Mouse (Mus musculus) midbrain, embryonic 11.5 days (tissue): ENCODE data around the gene Uap1l1. TPM values are rescaled to one million over a fixed set of nuclear protein-coding genes. Genes with fewer than 3 reads are reported as not detected.

Experiments used
- ATAC-seq: fragments of 200-750 bp; cut with Nextera tagmentation; 2 replicates; pipeline ENCODE4 v1.8.0; 2017; ENCODE audit warnings: moderate TSS enrichment, moderate library complexity; ENCODE audit not compliant: low FRiP score
- DNase-seq: peaks from one replicate; pipeline ENCODE4 v3.0.0; 2015; ENCODE audit warnings: low spot score; ENCODE audit errors: missing footprints
- H3K27ac ChIP-seq: fragments of 300-500 bp; sonication (generic); 2 replicates; pipeline ENCODE4 v1.5.1; 2014; ENCODE audit warnings: low read depth, low read length
- H3K27me3 ChIP-seq: fragments of 300-500 bp; sonication (generic); 2 replicates; pipeline ENCODE4 v1.6.1; 2014; ENCODE audit warnings: mild to moderate bottlenecking, low read length, moderate library complexity, mixed read lengths; ENCODE audit not compliant: control insufficient read depth, insufficient read depth
- H3K36me3 ChIP-seq: fragments of 300-500 bp; sonication (generic); 2 replicates; pipeline ENCODE4 v1.6.1; 2014; ENCODE audit warnings: mild to moderate bottlenecking, low read length, moderate library complexity, mixed read lengths; ENCODE audit not compliant: control insufficient read depth, insufficient read depth
- H3K4me1 ChIP-seq: fragments of 300-500 bp; sonication (generic); 2 replicates; pipeline ENCODE4 v1.6.1; 2014; ENCODE audit warnings: low read length; ENCODE audit not compliant: control insufficient read depth, insufficient read depth
- H3K4me2 ChIP-seq: fragments of 300-500 bp; sonication (generic); 2 replicates; pipeline ENCODE4 v1.6.1; 2014; ENCODE audit warnings: mild to moderate bottlenecking, moderate library complexity
- H3K4me3 ChIP-seq: fragments of 300-500 bp; sonication (generic); 2 replicates; pipeline ENCODE4 v1.5.1; 2014; ENCODE audit warnings: low read depth, low read length
- H3K9ac ChIP-seq: fragments of 300-500 bp; sonication (generic); 2 replicates; pipeline ENCODE4 v1.6.1; 2014; ENCODE audit warnings: low read length
- H3K9me3 ChIP-seq: fragments of 300-500 bp; sonication (generic); 2 replicates; pipeline ENCODE4 v1.6.1; 2016; ENCODE audit warnings: low read length; ENCODE audit not compliant: control insufficient read depth
- WGBS: fragments of 180-500 bp; shearing (Covaris S2); extraction: QIAGEN DNeasy Blood & Tissue Kit; methylation state at CpG from one replicate; pipeline ENCODE4 v1.1.7; 2014; 5-methylcytosine and 5-hydroxymethylcytosine counted together
- polyA plus RNA-seq: library from polyadenylated mRNA; unstranded; fragments of >200 nt; fragmentation: Nextera tagmentation; extraction: Ambion mirVana; gene quantifications from 2 replicates; pipeline ENCODE4 v1.2.1, GENCODE M21; 2014

The Uap1l1 gene
- polyA plus RNA-seq, 1 experiment from 2014 or later, result 6.7 TPM

DNA sequence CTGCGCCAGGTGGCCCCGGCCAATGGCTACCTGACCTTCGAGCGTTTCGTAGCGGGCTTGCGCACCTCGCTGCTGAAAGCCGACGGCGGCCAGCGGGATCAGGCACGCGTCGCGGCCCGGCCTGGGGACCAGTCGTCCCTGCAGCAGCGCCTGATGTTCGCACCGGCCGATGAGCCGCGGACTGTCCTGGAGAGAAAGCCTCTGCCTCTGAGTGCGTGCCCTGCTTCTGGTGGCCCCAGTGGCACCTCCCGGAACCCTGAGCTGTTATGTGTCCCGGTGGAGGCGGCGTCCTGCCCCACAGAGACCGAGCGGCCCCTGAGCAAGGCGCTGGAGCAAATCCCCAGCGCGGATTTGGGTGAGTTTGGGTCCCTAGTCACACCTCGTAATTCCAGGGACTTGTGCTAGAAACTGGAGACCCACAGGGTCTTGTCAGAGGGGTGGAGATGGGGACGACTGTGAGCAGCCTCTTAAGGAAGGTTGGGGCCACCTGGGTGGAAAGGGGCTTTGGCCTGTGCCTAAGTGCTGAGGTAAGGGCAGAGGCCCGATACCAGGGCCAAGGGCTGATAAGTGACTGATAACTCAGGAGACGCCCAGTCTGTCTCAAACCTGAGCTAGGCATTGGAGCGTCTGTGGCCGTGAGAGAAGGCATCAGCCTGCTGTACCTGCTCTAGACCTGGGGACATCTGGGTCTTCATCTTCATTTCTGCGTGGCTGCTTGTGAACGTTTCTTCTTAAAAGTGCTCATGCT, 7.3 kb upstream of the Uap1l1 start:
- peak overlapping the region; percentile 85 for H3K9ac ChIP-seq
- H3K4me1 ChIP-seq, result peaks cover 24% of the 10 kb centered on the region
- no peak overlapping the region for H3K27ac ChIP-seq
- no peaks in the 10 kb centered on the region for H3K9me3 ChIP-seq
- DNase-seq, result peak; percentile 89
- H3K36me3 ChIP-seq, result peaks cover 11% of the 10 kb centered on the region
- H3K27me3 ChIP-seq, result no peaks in the 10 kb centered on the region
- WGBS, result 2% methylated on average over 42 of the region's 42 CpGs
- peak; percentile 51 for ATAC-seq
- H3K4me3 ChIP-seq, result peak overlapping the region; percentile 86
- H3K4me2 ChIP-seq, result peak overlapping the region; percentile 87

- DNase-seq, result peak; percentile 97
- Histone ChIP-seq H3K27me3 (no peaks in the 10 kb centered on the region), H3K4me3 (peak within 1 kb of the TSS; percentile 86), H3K9ac (peak within 1 kb of the TSS; percentile 85), H3K4me1 (peaks cover 24% of the 10 kb centered on the region), H3K27ac (peak within 1 kb of the TSS; percentile 80), H3K36me3 (peaks cover 8% of the 10 kb centered on the region), H3K4me2 (peak within 1 kb of the TSS; percentile 87), H3K9me3 (no peaks in the 10 kb centered on the region)
- ATAC-seq, result peak; percentile 95
- under 1% methylated on average over 65 of the region's 65 CpGs for WGBS
Measured at GRCm38 (mm10) chr2:25371764-25372643, 6.5 kb upstream of the Uap1l1 start, which contains the start of gene Sapcd2. Gene Sapcd2 (plus strand): TSS chr2:25372321.

- Histone ChIP-seq H3K27me3 (peaks cover 11% of the 10 kb centered on the region), H3K4me3 (no peak overlapping the region), H3K27ac (no peak overlapping the region), H3K9me3 (no peaks in the 10 kb centered on the region), H3K36me3 (peaks cover 2% of the 10 kb centered on the region; the same call in 1 of the 2 replicates), H3K4me1 (peaks cover 24% of the 10 kb centered on the region), H3K9ac (no peak overlapping the region), H3K4me2 (no peak overlapping the region)
- WGBS, result 93% methylated on average over 3 of the region's 3 CpGs
- DNase-seq (no peak), ATAC-seq (no peak)
Measured at GRCm38 (mm10) chr2:25369996-25370395, 4.5 kb upstream of the Uap1l1 start.

DNA sequence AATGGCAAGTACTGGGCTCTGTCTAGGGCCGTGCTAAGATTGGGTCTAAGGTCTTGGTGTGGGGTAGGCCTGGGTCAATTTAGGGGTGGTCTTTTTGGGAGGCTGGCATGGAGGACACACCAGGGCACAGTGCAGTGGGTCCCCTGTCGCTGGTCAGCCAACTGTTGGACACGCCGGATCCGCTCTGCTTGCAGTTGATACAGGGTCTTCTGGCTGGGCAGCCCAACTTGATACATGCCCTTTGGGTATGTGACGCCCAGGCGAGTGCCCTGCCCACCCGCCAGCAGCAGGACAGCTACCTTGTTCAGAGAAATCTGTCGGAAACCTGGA, 756 bp downstream of the Uap1l1 start:
- H3K9ac ChIP-seq, result peak overlapping the region; percentile 59; the same call in 1 of the 2 replicates
- peaks cover 26% of the 10 kb centered on the region for H3K27me3 ChIP-seq
- H3K4me1 ChIP-seq, result peaks cover 2% of the 10 kb centered on the region
- no peak overlapping the region for H3K27ac ChIP-seq
- ATAC-seq (no peak), DNase-seq (no peak)
- no peaks in the 10 kb centered on the region for H3K9me3 ChIP-seq
- WGBS, result 30% methylated on average over 9 of the region's 9 CpGs
- H3K4me3 ChIP-seq, result peak overlapping the region; percentile 49
- H3K36me3 ChIP-seq, result no peaks in the 10 kb centered on the region
- H3K4me2 ChIP-seq, result peak overlapping the region; percentile 97

DNA sequence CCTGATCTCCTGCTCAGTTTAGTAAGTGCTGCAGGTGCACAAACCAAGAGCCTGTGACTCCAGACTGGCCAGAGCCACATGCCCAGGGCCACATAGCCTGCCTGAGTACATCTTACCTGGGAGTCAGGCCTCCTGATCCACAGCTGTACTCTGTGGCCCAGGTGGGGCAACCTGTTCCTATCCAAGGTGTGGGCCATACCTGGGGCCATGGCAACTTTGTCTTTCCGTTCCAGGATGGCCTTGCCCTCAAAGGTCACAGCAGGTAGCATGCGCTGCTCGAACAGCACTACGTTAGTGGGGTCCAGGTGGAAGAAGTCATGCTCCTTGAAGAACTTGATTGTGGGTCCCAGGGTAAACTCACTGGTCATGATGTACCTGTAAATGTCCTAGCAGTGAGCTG, 1.2 kb downstream of the Uap1l1 start:
- H3K9me3 ChIP-seq, result no peaks in the 10 kb centered on the region
- WGBS, result 89% methylated on average over 4 of the region's 4 CpGs
- no peak overlapping the region for H3K9ac ChIP-seq
- DNase-seq, result no peak
- no peak overlapping the region for H3K27ac ChIP-seq
- H3K4me3 ChIP-seq, result no peak overlapping the region
- no peak for ATAC-seq
- H3K27me3 ChIP-seq, result peaks cover 26% of the 10 kb centered on the region
- no peaks in the 10 kb centered on the region for H3K36me3 ChIP-seq
- H3K4me2 ChIP-seq, result no peak overlapping the region
- H3K4me1 ChIP-seq, result peaks cover 2% of the 10 kb centered on the region

GRCm38 (mm10) chr2:25363478-25364178, 1.9 kb downstream of the Uap1l1 start:
- H3K4me3 ChIP-seq, result no peak overlapping the region
- 70% methylated on average over 13 of the region's 13 CpGs for WGBS
- peaks cover 26% of the 10 kb centered on the region for H3K27me3 ChIP-seq
- peaks cover 2% of the 10 kb centered on the region for H3K4me1 ChIP-seq
- H3K9ac ChIP-seq, result no peak overlapping the region
- no peak overlapping the region for H3K27ac ChIP-seq
- DNase-seq (no peak), ATAC-seq (no peak)
- H3K4me2 ChIP-seq, result no peak overlapping the region
- H3K36me3 ChIP-seq, result no peaks in the 10 kb centered on the region
- H3K9me3 ChIP-seq, result no peaks in the 10 kb centered on the region

- peaks cover 11% of the 10 kb centered on the region for H3K4me1 ChIP-seq
- no peak for DNase-seq
- no peak overlapping the region for H3K9ac ChIP-seq
- H3K27ac ChIP-seq, result no peak overlapping the region
- 86% methylated on average over 4 of the region's 4 CpGs for WGBS
- no peaks in the 10 kb centered on the region for H3K9me3 ChIP-seq
- no peak overlapping the region for H3K4me2 ChIP-seq
- no peak for ATAC-seq
- no peak overlapping the region for H3K4me3 ChIP-seq
- no peaks in the 10 kb centered on the region for H3K36me3 ChIP-seq
- peaks cover 13% of the 10 kb centered on the region for H3K27me3 ChIP-seq
Measured at GRCm38 (mm10) chr2:25359848-25360247, 5.6 kb downstream of the Uap1l1 start.

DNA sequence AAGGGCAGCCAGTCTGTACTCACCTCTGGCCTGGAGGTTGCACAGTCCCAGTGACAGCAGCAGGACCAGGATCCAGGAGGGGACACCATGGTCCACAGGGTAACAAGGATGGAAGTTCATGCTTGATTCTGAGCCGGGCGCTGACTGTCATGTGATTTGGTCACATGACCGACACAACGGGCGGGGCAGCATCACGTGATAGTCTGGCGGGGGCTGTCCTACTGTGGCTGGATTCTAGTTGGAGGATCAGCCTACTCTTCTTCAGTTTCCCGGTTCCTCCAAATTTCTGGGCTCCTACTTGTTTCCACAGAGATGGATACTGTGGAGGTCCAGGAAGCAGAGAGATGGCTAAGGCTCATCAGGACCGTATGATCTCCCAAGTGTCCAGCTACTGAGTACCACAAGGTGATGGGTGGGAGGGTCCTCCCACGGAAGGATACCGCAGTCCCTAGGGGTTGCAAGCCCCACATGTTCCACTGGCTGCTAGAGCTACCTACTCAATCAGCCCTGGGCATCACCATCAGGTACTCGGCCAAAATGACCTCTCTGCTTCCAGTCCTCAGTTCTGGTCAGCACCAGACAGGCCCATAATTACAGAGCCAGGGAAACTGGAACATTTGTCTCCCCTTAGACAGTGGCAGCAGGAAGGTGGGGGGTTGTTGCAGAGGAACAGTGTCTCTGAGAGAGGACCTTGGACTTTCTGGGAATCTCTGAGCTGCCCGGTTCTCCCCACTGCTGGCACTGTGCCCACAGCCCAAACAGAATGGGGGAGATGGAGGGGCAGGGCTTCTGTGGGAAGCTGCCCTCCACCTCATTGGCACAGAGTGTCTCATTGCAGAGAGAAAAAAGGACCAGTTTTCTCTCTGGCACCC, 9.0 kb downstream of the Uap1l1 start, which contains the start of gene Dpp7:
Gene Dpp7 (minus strand): TSS at position 152 of the 872 bp plus-strand sequence.
- peak within 1 kb of the TSS; percentile 47 for H3K4me3 ChIP-seq
- WGBS, result 7% methylated on average over 13 of the region's 13 CpGs
- H3K27me3 ChIP-seq, result no peaks in the 10 kb centered on the region
- H3K9ac ChIP-seq, result peak within 1 kb of the TSS; percentile 59
- peak within 1 kb of the TSS; percentile 73 for H3K4me2 ChIP-seq
- H3K27ac ChIP-seq, result no peak within 1 kb of the TSS
- no peaks in the 10 kb centered on the region for H3K9me3 ChIP-seq
- H3K36me3 ChIP-seq, result 0 out of 2 replicates have a peak, but pooled peaks cover 2% of the 10 kb centered on the region
- ATAC-seq (peak; percentile 87), DNase-seq (peak; percentile 98)
- peaks cover 10% of the 10 kb centered on the region for H3K4me1 ChIP-seq
